Mouse (Mus musculus): ENCODE results near the gene Fam71e1.

- no peak for TF ChIP-seq EP300 (IDR thresholded peaks at IDR 0.05)
- TF ChIP-seq CTCF (IDR thresholded peaks at IDR 0.05): no peak
Measured at GRCm38 (mm10) chr7:44485572-44486195, 10.7 kb upstream of the Fam71e1 start.

All from lung, postnatal 0 days (tissue).